Mouse (Mus musculus) stomach, postnatal 0 days (tissue): ENCODE data around the gene Rdh19.

Experiments
- CTCF ChIP-seq: IDR thresholded peaks from 2 replicates; pipeline ENCODE4 v1.5.1; 2016; ENCODE audit warnings: antibody characterized with exemption, low read depth, mild to moderate bottlenecking, moderate library complexity
- EP300 ChIP-seq: optimal IDR thresholded peaks from 2 replicates; pipeline ENCODE3; 2016; ENCODE audit warnings: antibody characterized with exemption

DNA sequence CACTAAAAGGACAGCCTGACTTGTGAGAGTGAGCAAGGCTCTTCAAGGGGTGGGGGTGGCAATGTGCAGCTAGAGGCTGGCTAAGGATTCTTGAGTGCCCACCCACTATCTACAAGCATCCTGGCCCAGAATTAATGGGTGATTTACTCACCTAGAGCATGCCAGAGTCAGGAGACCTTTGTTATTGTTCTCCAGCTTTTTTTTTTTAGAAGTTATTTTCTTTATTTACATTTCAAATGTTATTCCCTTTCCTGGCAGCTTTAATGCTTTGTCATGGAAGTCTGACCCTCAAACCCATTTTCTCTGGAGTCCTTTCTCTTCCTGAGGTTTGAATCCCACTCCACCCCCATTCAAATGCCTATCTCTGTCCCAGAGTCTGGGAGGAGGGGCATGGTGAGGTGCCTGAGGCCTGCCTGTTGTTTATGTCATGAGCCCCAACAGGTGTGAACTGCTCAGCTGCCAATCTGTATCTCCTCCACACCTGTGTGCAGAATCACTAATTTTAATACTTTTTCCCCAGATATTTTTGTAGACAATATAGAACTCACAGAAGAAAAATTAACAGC lies 57.7 kb downstream of the Rdh19 start:
- TF ChIP-seq CTCF (no peak), EP300 (no peak)
